Mouse (Mus musculus) stomach, embryonic 16.5 days (tissue): ENCODE results near the gene Tm9sf4. TPM values are rescaled to one million over a fixed set of nuclear protein-coding genes. Genes with fewer than 3 reads are reported as not detected.
A peak's percentile ranks its signal among the peaks of the same experiment; 100 is the strongest.

ENCODE experiments used
- ATAC-seq: fragments of 200-750 bp; cut with Nextera tagmentation; 2 replicates; pipeline ENCODE4 v1.8.0; 2017; ENCODE audit warnings: moderate number of reproducible peaks, moderate TSS enrichment; ENCODE audit not compliant: insufficient read depth, low FRiP score
- H3K27ac ChIP-seq: fragments of 300-500 bp; sonication (generic); 2 replicates; pipeline ENCODE4 v1.5.1; 2014; ENCODE audit warnings: low read length
- H3K27me3 ChIP-seq: fragments of 300-500 bp; sonication (generic); 2 replicates; pipeline ENCODE4 v1.6.1; 2014; ENCODE audit warnings: low read length, control low read depth, mixed read lengths; ENCODE audit not compliant: control insufficient read depth, insufficient read depth
- H3K36me3 ChIP-seq: fragments of 300-500 bp; sonication (generic); 2 replicates; pipeline ENCODE4 v1.6.1; 2014; ENCODE audit warnings: low read length; ENCODE audit not compliant: control insufficient read depth, insufficient read depth
- H3K4me1 ChIP-seq: fragments of 300-500 bp; sonication (generic); 2 replicates; pipeline ENCODE4 v1.6.1; 2014; ENCODE audit warnings: low read length, control low read depth, mixed read lengths; ENCODE audit not compliant: control insufficient read depth, insufficient read depth
- H3K4me2 ChIP-seq: fragments of 300-500 bp; sonication (generic); 2 replicates; pipeline ENCODE4 v1.6.1; 2014; ENCODE audit warnings: low read depth, low read length, mixed read lengths
- H3K4me3 ChIP-seq: fragments of 300-500 bp; sonication (generic); replicated peaks from 2 replicates; pipeline ENCODE4 v1.5.1; 2014; ENCODE audit warnings: mild to moderate bottlenecking, low read length
- H3K9ac ChIP-seq: fragments of 300-500 bp; sonication (generic); 2 replicates; pipeline ENCODE4 v1.6.1; 2014; ENCODE audit warnings: low read length
- H3K9me3 ChIP-seq: fragments of 300-500 bp; sonication (generic); replicated peaks from 2 replicates; pipeline ENCODE4 v1.6.1; 2016; ENCODE audit warnings: low read length, control low read depth; ENCODE audit not compliant: control insufficient read depth
- WGBS: fragments of 180-500 bp; shearing (Covaris S2); extraction: QIAGEN DNeasy Blood & Tissue Kit; methylation state at CpG from one replicate; pipeline ENCODE4 v1.1.7; 2014; 5-methylcytosine and 5-hydroxymethylcytosine counted together
- polyA plus RNA-seq: library from polyadenylated mRNA; unstranded; fragments of >200 nt; fragmentation: Nextera tagmentation; extraction: Ambion mirVana; gene quantifications from 2 replicates; pipeline ENCODE4 v1.2.1, GENCODE M21; 2015

Tm9sf4 gene
- polyA plus RNA-seq, 1 experiment from 2014 or later: 86.7 TPM

- Histone ChIP-seq H3K4me2 (no peak overlapping the region), H3K9ac (no peak overlapping the region), H3K4me1 (no peaks in the 10 kb centered on the region), H3K27me3 (no peaks in the 10 kb centered on the region), H3K9me3 (no peaks in the 10 kb centered on the region), H3K27ac (no peak overlapping the region), H3K36me3 (no peaks in the 10 kb centered on the region), H3K4me3 (no peak overlapping the region)
- WGBS: 73% methylated on average over 7 of the region's 7 CpGs
- ATAC-seq: no peak
These were observed 10.1 kb upstream of the Tm9sf4 start for GRCm38 (mm10) chr2:153151026-153151425.

GRCm38 (mm10) chr2:153151926-153152665 is 9.0 kb upstream of the Tm9sf4 start:
- Histone ChIP-seq H3K4me3 (no peak overlapping the region), H3K9me3 (no peaks in the 10 kb centered on the region), H3K27ac (no peak overlapping the region), H3K36me3 (no peaks in the 10 kb centered on the region), H3K9ac (no peak overlapping the region), H3K27me3 (no peaks in the 10 kb centered on the region), H3K4me2 (no peak overlapping the region), H3K4me1 (no peaks in the 10 kb centered on the region)
- no peak for ATAC-seq
- WGBS: 72% methylated on average over 8 of the region's 8 CpGs

GRCm38 (mm10) chr2:153153033-153153450 is 8.1 kb upstream of the Tm9sf4 start:
- no peak for ATAC-seq

GRCm38 (mm10) chr2:153157270-153157669 is 3.8 kb upstream of the Tm9sf4 start:
- no peaks in the 10 kb centered on the region for H3K9me3 ChIP-seq
- no peak for ATAC-seq
- peaks cover 4% of the 10 kb centered on the region; the same call in 1 of the 2 replicates for H3K4me1 ChIP-seq
- WGBS: 75% methylated on average over 1 of the region's 3 CpGs
- no peaks in the 10 kb centered on the region for H3K36me3 ChIP-seq
- no peak overlapping the region for H3K27ac ChIP-seq
- no peak overlapping the region for H3K4me2 ChIP-seq
- no peaks in the 10 kb centered on the region for H3K27me3 ChIP-seq
- no peak overlapping the region for H3K4me3 ChIP-seq
- no peak overlapping the region for H3K9ac ChIP-seq

More at GRCm38 (mm10) chr2:153153033-153153450, 8.1 kb upstream of the Tm9sf4 start:
- 64% methylated on average over 4 of the region's 4 CpGs for WGBS
- Histone ChIP-seq H3K9me3 (no peaks in the 10 kb centered on the region), H3K4me2 (no peak overlapping the region), H3K9ac (no peak overlapping the region), H3K4me1 (no peaks in the 10 kb centered on the region), H3K27me3 (no peaks in the 10 kb centered on the region), H3K36me3 (no peaks in the 10 kb centered on the region), H3K4me3 (no peak overlapping the region), H3K27ac (no peak overlapping the region)

GRCm38 (mm10) chr2:153160133-153160532 is 970 bp upstream of the Tm9sf4 start:
- Histone ChIP-seq H3K4me2 (no peak overlapping the region), H3K36me3 (no peaks in the 10 kb centered on the region), H3K4me1 (peaks cover 7% of the 10 kb centered on the region; the same call in 1 of the 2 replicates), H3K9ac (no peak overlapping the region), H3K27me3 (no peaks in the 10 kb centered on the region), H3K4me3 (no peak overlapping the region), H3K27ac (no peak overlapping the region), H3K9me3 (no peaks in the 10 kb centered on the region)
- 86% methylated on average over 5 of the region's 5 CpGs for WGBS
- no peak for ATAC-seq

GRCm38 (mm10) chr2:153161684-153162080 is 579 bp downstream of the Tm9sf4 start:
- H3K27ac ChIP-seq: peak overlapping the region; percentile 96
- WGBS: under 1% methylated on average over 16 of the region's 16 CpGs
- H3K27me3 ChIP-seq: no peaks in the 10 kb centered on the region
- H3K4me2 ChIP-seq: peak overlapping the region; percentile 98
- H3K9ac ChIP-seq: peak overlapping the region; percentile 96
- H3K9me3 ChIP-seq: no peaks in the 10 kb centered on the region
- ATAC-seq: peak; percentile 44; the same call in 1 of the 2 replicates
- H3K36me3 ChIP-seq: no peaks in the 10 kb centered on the region
- peak overlapping the region; percentile 99 for H3K4me3 ChIP-seq
- peaks cover 7% of the 10 kb centered on the region; the same call in 1 of the 2 replicates for H3K4me1 ChIP-seq

GRCm38 (mm10) chr2:153167136-153167535 is 6.0 kb downstream of the Tm9sf4 start:
- no peaks in the 10 kb centered on the region for H3K27me3 ChIP-seq
- H3K4me2 ChIP-seq: no peak overlapping the region
- H3K4me3 ChIP-seq: no peak overlapping the region
- no peaks in the 10 kb centered on the region for H3K9me3 ChIP-seq
- ATAC-seq: no peak
- 79% methylated on average over 6 of the region's 6 CpGs for WGBS
- H3K9ac ChIP-seq: no peak overlapping the region
- H3K36me3 ChIP-seq: no peaks in the 10 kb centered on the region
- H3K4me1 ChIP-seq: peaks cover 18% of the 10 kb centered on the region
- H3K27ac ChIP-seq: no peak overlapping the region

- Histone ChIP-seq H3K27me3 (no peaks in the 10 kb centered on the region), H3K9ac (no peak overlapping the region), H3K4me3 (no peak overlapping the region), H3K27ac (peak overlapping the region; percentile 27; the same call in 1 of the 2 replicates), H3K36me3 (no peaks in the 10 kb centered on the region), H3K9me3 (no peaks in the 10 kb centered on the region), H3K4me1 (peaks cover 14% of the 10 kb centered on the region), H3K4me2 (no peak overlapping the region)
- ATAC-seq: no peak
- WGBS: 34% methylated on average over 2 of the region's 2 CpGs
These were observed 7.2 kb downstream of the Tm9sf4 start for GRCm38 (mm10) chr2:153168134-153168820.

- no peak for ATAC-seq
- no peak overlapping the region for H3K9ac ChIP-seq
- H3K27ac ChIP-seq: no peak overlapping the region
- no peak overlapping the region for H3K4me2 ChIP-seq
- peaks cover 14% of the 10 kb centered on the region for H3K4me1 ChIP-seq
- H3K27me3 ChIP-seq: no peaks in the 10 kb centered on the region
- no peaks in the 10 kb centered on the region for H3K9me3 ChIP-seq
- H3K36me3 ChIP-seq: no peaks in the 10 kb centered on the region
- WGBS: 80% methylated on average over 9 of the region's 9 CpGs
- H3K4me3 ChIP-seq: no peak overlapping the region
These were observed 9.6 kb downstream of the Tm9sf4 start for GRCm38 (mm10) chr2:153170490-153171224.
